Mouse (Mus musculus): Measurements from ENCODE around the gene Tex52. TPM values are rescaled to one million over a fixed set of nuclear protein-coding genes. Genes with fewer than 3 reads are reported as not detected.

Gene Tex52
- total and polyA plus RNA-seq, 3 experiments = not detected

- TF ChIP-seq GABPA (IDR thresholded peaks at IDR 0.05; ENCODE audit: insufficient replicate concordance, low read depth, low read length) = no peak
- TF ChIP-seq RCOR1 (conservative IDR thresholded peaks at IDR 0.05; ENCODE audit: low read depth, low read length) = no peak
- no peak overlapping the region for H3K9ac ChIP-seq (ENCODE audit: insufficient read depth, low read depth)
- peaks cover 5 to 33% of the 10 kb centered on the region in 2 experiments for H3K4me1 ChIP-seq (ENCODE audit: control insufficient read depth in 1 of 2, insufficient read depth in 2 of 2)
- no peaks in the 10 kb centered on the region for H3K27me3 ChIP-seq (replicated peaks)
- H3K79me2 ChIP-seq (replicated peaks; ENCODE audit: control insufficient read depth, extremely low read depth, insufficient read depth, poor library complexity, severe bottlenecking) = peaks cover 29% of the 10 kb centered on the region
- no peak overlapping the region for H3K4me2 ChIP-seq (ENCODE audit: insufficient read depth, low read depth, poor library complexity, severe bottlenecking)
- peaks cover 49 to 65% of the 10 kb centered on the region in 2 experiments for H3K36me3 ChIP-seq (replicated peaks in 1 of 2; ENCODE audit: control insufficient read depth in 1 of 2, insufficient read depth in 1 of 2, low read length in 1 of 2)
- in situ Hi-C loops (cut with MboI; ENCODE audit: low pct_ligation_motif_present, low pct_unique_long_range_greater_than_20kb, low sequenced_read_pairs) = no loop called here
- no peak overlapping the region for H3K27ac ChIP-seq (ENCODE audit: insufficient read depth, low read depth)
- DNase-seq (ENCODE audit: extremely low read depth) = no peak
- no peaks in the 10 kb centered on the region for H3K9me3 ChIP-seq (replicated peaks; ENCODE audit: low read length)
- H3K4me3 ChIP-seq (replicated peaks in 1 of 3; ENCODE audit: low read depth in 2 of 3, low read length in 2 of 3, poor library complexity in 1 of 3) = no peak overlapping the region
- dilution Hi-C loops (cut with MboI; ENCODE audit: extremely low pct_ligation_motif_present, extremely low pct_unique_long_range_greater_than_20kb, low sequenced_read_pairs) = no loop called here
Observed at GRCm38 (mm10) chr6:128366466-128366865, 8.8 kb upstream of the Tex52 start.

GRCm38 (mm10) chr6:128370040-128370439 is 5.2 kb upstream of the Tex52 start:
- Histone ChIP-seq H3K4me2 (ENCODE audit: insufficient read depth, low read depth, poor library complexity, severe bottlenecking) (no peak overlapping the region), H3K4me1 (ENCODE audit: control insufficient read depth in 1 of 2, insufficient read depth in 2 of 2) (peaks cover 0 to 14% of the 10 kb centered on the region in 2 experiments)
- dilution Hi-C loops (cut with MboI; ENCODE audit: extremely low pct_ligation_motif_present, extremely low pct_unique_long_range_greater_than_20kb, low sequenced_read_pairs) = no loop called here

DNA sequence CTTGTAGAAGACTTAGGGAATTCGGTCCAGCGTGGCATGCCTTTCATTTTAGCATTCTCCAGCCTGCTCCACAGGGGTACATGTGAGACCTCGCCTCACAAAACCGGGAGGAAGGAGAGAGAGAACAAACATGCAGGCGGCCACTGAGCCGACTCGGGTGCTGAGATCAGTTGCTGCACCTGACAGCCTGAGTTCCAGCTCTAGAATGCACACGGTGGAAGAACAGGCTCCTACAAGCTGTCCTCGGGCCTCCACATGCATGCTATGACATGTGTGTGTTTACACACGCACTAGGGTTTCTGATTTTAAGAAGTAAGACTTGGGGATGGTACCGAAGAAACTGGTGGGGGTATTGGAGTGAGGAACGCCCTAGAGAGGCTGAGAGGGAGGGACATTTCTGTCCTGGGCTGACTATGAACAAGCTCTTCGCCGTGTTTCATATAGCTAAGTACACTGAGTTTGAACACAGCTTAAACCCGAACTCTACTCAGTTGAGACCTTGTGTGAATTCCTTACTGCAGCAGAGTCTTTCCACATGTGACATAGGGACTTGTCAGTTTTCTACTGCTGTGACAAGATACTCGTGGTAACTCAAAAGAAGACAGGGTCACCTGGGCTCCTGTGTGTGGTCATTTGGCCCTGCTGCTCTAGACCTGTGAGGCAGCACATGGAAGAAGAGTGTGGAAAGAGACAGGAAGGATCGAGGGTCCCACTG is 1.3 kb downstream of the Tex52 start:
- dilution Hi-C loops (cut with MboI; ENCODE audit: extremely low pct_ligation_motif_present, extremely low pct_unique_long_range_greater_than_20kb, low sequenced_read_pairs) = no loop called here

More at GRCm38 (mm10) chr6:128370040-128370439, 5.2 kb upstream of the Tex52 start:
- Histone ChIP-seq H3K27ac (ENCODE audit: insufficient read depth, low read depth) (no peak overlapping the region), H3K9me3 (replicated peaks; ENCODE audit: low read length) (no peaks in the 10 kb centered on the region), H3K9ac (ENCODE audit: insufficient read depth, low read depth) (no peak overlapping the region), H3K27me3 (replicated peaks) (no peaks in the 10 kb centered on the region), H3K36me3 (replicated peaks in 1 of 2; ENCODE audit: control insufficient read depth in 1 of 2, insufficient read depth in 1 of 2, low read length in 1 of 2) (peaks cover 85 to 96% of the 10 kb centered on the region in 2 experiments), H3K79me2 (replicated peaks; ENCODE audit: control insufficient read depth, extremely low read depth, insufficient read depth, poor library complexity, severe bottlenecking) (peaks cover 3% of the 10 kb centered on the region; the same call in 1 of the 2 replicates), H3K4me3 (replicated peaks in 1 of 3; ENCODE audit: low read depth in 2 of 3, low read length in 2 of 3, poor library complexity in 1 of 3) (no peak overlapping the region)
- in situ Hi-C loops (cut with MboI; ENCODE audit: low pct_ligation_motif_present, low pct_unique_long_range_greater_than_20kb, low sequenced_read_pairs) = no loop called here
- DNase-seq (ENCODE audit: extremely low read depth) = no peak
- TF ChIP-seq IRF4 (IDR thresholded peaks at IDR 0.05; ENCODE audit: low read depth, low read length) (no peak), PAX5 (IDR thresholded peaks at IDR 0.05; ENCODE audit: low read length) (no peak), MYC (IDR thresholded peaks at IDR 0.05; ENCODE audit: low read depth, low read length) (no peak), ZKSCAN1 (IDR thresholded peaks at IDR 0.05; ENCODE audit: borderline replicate concordance, low read depth, low read length) (no peak), USF1 (IDR thresholded peaks at IDR 0.05; ENCODE audit: low read depth, low read length) (no peak), EP300 (IDR thresholded peaks at IDR 0.05; ENCODE audit: low read length) (no peak), MAX (IDR thresholded peaks at IDR 0.05; ENCODE audit: low read length) (no peak), MEF2A (IDR thresholded peaks at IDR 0.05; ENCODE audit: borderline replicate concordance, low read depth, low read length) (no peak), RCOR1 (conservative IDR thresholded peaks at IDR 0.05; ENCODE audit: low read depth, low read length) (no peak), JUN (IDR thresholded peaks at IDR 0.05; ENCODE audit: insufficient read depth, low read depth, low read length) (no peak), TCF12 (IDR thresholded peaks at IDR 0.05; ENCODE audit: low read depth, low read length) (no peak), CHD2 (IDR thresholded peaks at IDR 0.05; ENCODE audit: low read length) (no peak), CHD1 (IDR thresholded peaks at IDR 0.05; ENCODE audit: low read depth, low read length) (no peak), CTCF (conservative IDR thresholded peaks at IDR 0.05 in 1 of 2, IDR thresholded peaks at IDR 0.05 in 1 of 2; ENCODE audit: low read depth in 2 of 2, low read length in 2 of 2) (no peak), ZNF384 (IDR thresholded peaks at IDR 0.05; ENCODE audit: low read depth, low read length) (no peak), NELFE (IDR thresholded peaks at IDR 0.05; ENCODE audit: low read depth, low read length) (no peak), JUND (conservative IDR thresholded peaks at IDR 0.05; ENCODE audit: low read depth, low read length) (no peak), TBP (conservative IDR thresholded peaks at IDR 0.05; ENCODE audit: low read depth, low read length) (no peak), ELF1 (IDR thresholded peaks at IDR 0.05; ENCODE audit: low read depth, low read length) (no peak)

More for the DNA sequence above, 1.3 kb downstream of the Tex52 start:
- Histone ChIP-seq H3K27me3 (replicated peaks) (no peaks in the 10 kb centered on the region), H3K27ac (ENCODE audit: insufficient read depth, low read depth) (no peak overlapping the region), H3K36me3 (replicated peaks in 1 of 2; ENCODE audit: control insufficient read depth in 1 of 2, insufficient read depth in 1 of 2, low read length in 1 of 2) (peaks cover 36 to 53% of the 10 kb centered on the region in 2 experiments), H3K9ac (ENCODE audit: insufficient read depth, low read depth) (no peak overlapping the region), H3K4me2 (ENCODE audit: insufficient read depth, low read depth, poor library complexity, severe bottlenecking) (no peak overlapping the region), H3K4me1 (ENCODE audit: control insufficient read depth in 1 of 2, insufficient read depth in 2 of 2) (peaks cover 0 to 16% of the 10 kb centered on the region in 2 experiments; a peak in 2 of 4 replicates), H3K79me2 (replicated peaks; ENCODE audit: control insufficient read depth, extremely low read depth, insufficient read depth, poor library complexity, severe bottlenecking) (no peaks in the 10 kb centered on the region), H3K9me3 (replicated peaks; ENCODE audit: low read length) (no peaks in the 10 kb centered on the region), H3K4me3 (replicated peaks in 1 of 3; ENCODE audit: low read depth in 2 of 3, low read length in 2 of 3, poor library complexity in 1 of 3) (no peak overlapping the region)
- in situ Hi-C loops (cut with MboI; ENCODE audit: low pct_ligation_motif_present, low pct_unique_long_range_greater_than_20kb, low sequenced_read_pairs) = no loop called here
- no peak for DNase-seq (ENCODE audit: extremely low read depth)
- no peak for TF ChIP-seq JUN (IDR thresholded peaks at IDR 0.05; ENCODE audit: insufficient read depth, low read depth, low read length)
- no peak for TF ChIP-seq ELF1 (IDR thresholded peaks at IDR 0.05; ENCODE audit: low read depth, low read length)
- no peak for TF ChIP-seq POLR2AphosphoS2 (IDR thresholded peaks at IDR 0.05; ENCODE audit: low read depth, low read length)
- TF ChIP-seq NRF1 (IDR thresholded peaks at IDR 0.05; ENCODE audit: low read depth, low read length) = no peak
- TF ChIP-seq CHD1 (IDR thresholded peaks at IDR 0.05; ENCODE audit: low read depth, low read length) = no peak
- TF ChIP-seq ZC3H11A (IDR thresholded peaks at IDR 0.05; ENCODE audit: low read depth, low read length) = no peak
- TF ChIP-seq ZKSCAN1 (IDR thresholded peaks at IDR 0.05; ENCODE audit: borderline replicate concordance, low read depth, low read length) = no peak
- no peak for TF ChIP-seq E2F4 (IDR thresholded peaks at IDR 0.05; ENCODE audit: insufficient replicate concordance, low read depth, low read length)
- no peak for TF ChIP-seq MAFK (IDR thresholded peaks at IDR 0.05; ENCODE audit: insufficient replicate concordance, low read length)
- no peak for TF ChIP-seq PAX5 (IDR thresholded peaks at IDR 0.05; ENCODE audit: low read length)
- TF ChIP-seq POLR2A (IDR thresholded peaks at IDR 0.05; ENCODE audit: low read depth, low read length) = no peak
- TF ChIP-seq MXI1 (IDR thresholded peaks at IDR 0.05; ENCODE audit: low read depth, low read length) = no peak
- TF ChIP-seq UBTF (IDR thresholded peaks at IDR 0.05; ENCODE audit: low read depth, low read length) = no peak
- TF ChIP-seq ZMIZ1 (IDR thresholded peaks at IDR 0.05; ENCODE audit: low read depth, low read length) = no peak
- TF ChIP-seq USF2 (conservative IDR thresholded peaks at IDR 0.05; ENCODE audit: low read depth, low read length) = no peak
